Mouse (Mus musculus) layer of hippocampus, adult 9-11 months (tissue): ENCODE measurements around the gene Cmah.
"Not testable (repeated sequence)": the region's sequence is repeated elsewhere in the genome, so short reads cannot be mapped to it uniquely, and the experiment has no call there.

Experiments used
- DNase-seq: peaks from one replicate; pipeline ENCODE4 v3.0.0; 2022

The Cmah gene

DNA sequence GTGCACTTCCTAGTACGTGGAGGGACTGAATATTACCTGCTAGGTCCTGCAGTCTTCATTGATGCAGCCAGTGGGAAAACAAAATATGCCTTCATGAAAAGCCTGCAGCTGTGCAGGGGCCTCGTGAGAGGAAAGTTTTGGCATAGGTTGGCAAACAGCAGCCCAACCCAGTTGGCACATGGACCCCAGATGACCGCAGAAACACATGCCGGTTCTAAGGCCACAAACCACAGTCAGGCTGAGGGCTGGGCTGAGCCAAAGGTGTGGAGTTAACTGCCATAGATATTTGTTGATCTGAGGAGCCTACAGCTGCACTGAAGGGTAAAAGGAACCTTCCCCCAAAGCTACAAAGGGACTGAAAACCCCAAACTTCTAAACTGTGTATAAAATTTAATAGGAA, 14.9 kb downstream of the Cmah start:
- no peak for DNase-seq

- no peak for DNase-seq
Measured at GRCm38 (mm10) chr13:24353004-24353403, 25.8 kb downstream of the Cmah start.

DNA sequence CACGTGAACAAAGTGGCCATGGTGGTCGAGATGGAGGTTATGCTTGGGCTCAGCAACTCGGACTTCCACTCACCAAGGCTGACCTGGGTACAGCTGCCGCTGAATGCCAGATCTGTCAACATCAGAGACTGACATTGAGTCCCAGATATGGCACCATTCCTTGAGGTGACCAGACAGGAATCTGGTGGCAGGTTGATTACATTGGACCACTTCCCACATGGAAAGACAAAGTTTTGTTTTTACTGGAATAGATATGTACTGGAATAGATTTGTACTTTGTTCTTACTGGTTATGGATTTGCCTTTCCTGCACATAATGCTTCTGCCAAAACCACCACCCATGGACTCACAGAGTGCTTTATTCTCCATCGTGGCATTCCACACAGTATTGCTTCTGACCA, 27.5 kb downstream of the Cmah start:
- DNase-seq, result no peak

GRCm38 (mm10) chr13:24359181-24359580, 32.0 kb downstream of the Cmah start:
- DNase-seq, result no peak

DNA sequence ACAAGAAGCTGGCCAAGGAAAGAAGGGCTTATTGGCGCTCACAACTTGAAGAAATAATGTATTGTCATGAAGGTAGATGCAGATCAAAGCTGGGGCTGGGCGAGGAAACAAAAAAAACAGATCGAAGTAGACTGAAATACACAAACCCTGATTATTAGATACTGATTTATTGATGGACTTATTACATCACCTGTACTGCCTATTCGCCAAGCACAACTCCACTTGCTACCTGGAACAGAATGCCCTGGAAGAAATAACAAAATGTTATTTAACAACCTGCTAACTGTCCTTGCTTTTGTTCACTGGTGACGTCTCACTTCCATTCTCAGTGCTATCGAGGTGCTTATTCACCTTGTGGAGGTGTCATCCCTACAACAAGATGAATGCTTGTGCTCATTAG, 38.0 kb downstream of the Cmah start:
- DNase-seq, result no peak

DNA sequence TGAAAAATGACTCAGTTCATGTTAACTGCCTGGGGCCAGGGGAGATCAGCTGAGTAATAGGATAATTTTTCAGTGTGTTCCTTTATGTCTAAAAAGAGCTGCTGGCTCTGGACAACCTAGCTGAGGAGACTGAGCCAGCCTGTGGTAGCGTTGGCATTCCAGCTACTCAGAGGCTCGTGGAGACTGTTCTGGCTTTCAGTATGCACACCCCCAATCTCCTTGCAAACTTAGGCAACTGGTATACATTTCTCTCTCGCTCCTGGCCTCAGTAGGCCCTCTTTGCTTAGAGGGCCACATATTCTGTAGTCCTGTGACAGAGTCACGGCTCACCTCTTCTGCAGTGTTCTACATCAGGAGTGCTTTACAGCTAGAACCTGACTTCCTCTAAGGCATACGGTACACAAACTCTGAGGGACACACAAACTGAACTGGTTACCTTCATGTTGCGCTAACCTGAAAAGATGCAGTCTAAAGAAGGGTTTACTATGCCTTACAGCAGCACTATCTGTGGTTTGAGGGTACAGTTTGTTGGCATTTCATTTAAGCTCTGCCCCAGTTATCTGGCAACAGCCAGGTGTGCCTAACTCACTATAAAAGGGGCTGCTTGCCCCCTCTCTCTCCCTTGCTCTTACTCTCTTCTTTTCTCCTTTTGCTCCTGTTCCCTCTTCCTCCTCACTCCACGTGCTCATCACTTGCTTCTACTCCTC, 45.8 kb downstream of the Cmah start:
- DNase-seq, result no peak

DNA sequence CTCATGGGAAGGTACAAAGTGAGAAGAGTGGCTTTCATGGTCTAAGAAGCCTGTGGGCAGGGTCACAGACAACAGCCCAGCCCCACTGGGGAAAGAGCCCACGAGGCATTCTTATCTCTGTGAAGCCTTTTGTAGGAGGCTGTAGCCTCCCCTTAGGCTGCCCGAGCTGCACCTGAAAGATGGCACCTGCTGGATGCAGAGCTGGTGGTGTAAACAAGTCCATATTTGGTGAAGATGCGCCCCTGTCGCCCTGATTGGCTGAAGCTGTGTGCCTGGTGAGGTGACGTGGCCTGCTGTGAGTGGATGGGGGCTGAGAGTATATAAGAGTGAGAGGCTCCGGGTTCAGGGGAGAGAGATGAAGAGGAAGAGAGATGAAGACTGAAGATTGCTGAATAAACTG, 47.4 kb downstream of the Cmah start:
- DNase-seq, result not testable (repeated sequence)

DNA sequence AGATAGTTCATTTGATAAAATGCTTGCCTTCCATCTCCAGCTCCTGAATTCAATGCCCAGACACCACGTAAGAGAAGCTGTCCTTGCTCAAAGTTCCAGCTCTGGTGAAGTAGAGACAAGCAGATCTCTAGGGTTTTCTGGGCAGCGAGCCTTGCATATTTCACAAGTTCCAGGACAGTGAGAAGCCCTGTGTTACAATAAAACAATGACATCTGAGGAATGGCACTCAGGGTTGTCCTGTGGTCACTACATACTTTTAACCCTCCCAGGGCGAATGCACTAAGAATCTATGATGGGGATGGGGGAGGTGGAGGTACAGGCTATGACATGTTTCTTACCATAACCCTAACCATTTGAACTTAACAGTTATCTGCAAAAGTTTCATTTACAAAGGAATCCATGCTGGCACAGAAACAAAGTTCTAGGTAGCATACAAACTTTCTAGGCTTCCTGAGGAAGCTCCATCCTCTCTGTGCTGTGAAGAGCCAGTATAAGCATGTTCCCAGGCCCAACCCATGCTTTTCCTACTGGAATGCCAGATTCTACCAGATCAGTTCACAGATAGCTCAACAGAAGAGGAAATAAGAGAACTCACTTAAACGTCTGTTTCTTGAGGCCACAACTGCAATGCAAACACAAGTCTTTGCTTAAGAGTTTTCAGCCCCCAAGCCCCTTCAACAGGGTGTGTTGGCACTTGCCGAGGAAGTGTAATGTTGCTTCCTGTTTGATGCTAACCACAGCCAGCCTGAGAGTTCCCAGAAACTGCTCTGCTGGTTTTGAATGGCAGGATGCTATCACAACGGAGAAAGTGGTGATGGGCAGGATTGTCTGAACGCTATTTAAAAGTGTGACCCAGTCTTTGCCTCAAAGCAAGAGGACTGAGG, 48.4 kb downstream of the Cmah start:
- DNase-seq, result no peak

DNA sequence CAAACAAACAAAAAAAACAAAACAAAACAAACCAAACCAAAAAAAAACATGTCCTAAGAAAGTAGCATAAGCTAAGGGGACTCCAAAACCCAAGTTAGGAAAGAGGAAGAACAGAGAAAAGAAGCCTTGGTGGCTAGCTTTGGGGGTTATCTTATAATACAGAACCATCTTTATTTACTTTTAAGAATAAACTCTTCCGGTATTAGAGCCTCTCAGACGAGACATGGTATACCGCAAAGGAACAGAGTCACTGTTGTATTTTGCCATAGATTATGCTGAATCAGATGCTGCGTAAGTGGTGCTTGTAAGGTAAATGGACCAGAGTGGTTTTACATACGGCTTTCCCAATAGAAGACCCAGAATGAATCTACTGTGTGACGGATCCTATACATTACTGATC, 53.5 kb downstream of the Cmah start:
- DNase-seq, result no peak

DNA sequence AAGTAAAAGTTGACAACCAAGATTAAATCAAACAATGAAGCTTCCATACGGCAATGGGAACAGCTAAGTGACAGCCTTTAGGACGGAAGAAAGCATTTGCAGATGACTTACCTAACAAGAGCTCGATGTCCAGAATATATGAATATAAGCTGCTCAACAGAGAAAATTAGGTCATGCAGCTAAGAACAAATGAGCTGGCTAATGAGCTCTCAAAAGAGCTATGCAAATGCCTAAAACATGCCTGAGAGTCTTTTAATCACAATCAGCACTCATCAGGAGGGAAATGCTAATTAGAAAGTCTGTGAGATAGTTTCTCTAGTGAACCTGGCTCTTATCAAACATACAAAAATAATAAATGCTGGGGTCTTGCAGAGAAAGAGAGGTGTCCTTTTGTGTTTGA, 56.7 kb downstream of the Cmah start:
- DNase-seq, result no peak

GRCm38 (mm10) chr13:24391892-24392291, 64.7 kb downstream of the Cmah start:
- DNase-seq, result no peak

- DNase-seq, result no peak
Measured at GRCm38 (mm10) chr13:24392655-24393054, 65.5 kb downstream of the Cmah start.

- no peak for DNase-seq
Measured at GRCm38 (mm10) chr13:24393055-24393454, 65.9 kb downstream of the Cmah start.

DNA sequence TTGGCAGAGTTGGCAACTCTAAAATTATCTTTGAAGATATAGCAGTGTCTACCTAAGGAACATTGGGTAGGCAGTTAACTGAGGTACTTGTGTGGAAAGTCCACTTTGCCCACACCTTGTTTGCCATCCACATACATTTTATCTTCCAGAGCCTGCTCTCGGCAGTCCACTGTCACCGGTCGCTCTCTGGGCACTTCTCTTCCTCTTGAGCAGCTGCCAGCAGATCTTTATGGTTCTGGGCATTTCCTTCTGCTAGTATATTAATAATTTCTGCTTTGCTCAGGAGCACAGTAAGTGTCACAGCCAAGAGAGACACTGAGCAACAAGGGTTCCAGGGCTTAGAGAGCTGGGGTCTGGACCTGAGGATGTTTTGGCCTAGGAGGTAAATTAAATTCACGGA, 68.6 kb downstream of the Cmah start:
- no peak for DNase-seq

DNA sequence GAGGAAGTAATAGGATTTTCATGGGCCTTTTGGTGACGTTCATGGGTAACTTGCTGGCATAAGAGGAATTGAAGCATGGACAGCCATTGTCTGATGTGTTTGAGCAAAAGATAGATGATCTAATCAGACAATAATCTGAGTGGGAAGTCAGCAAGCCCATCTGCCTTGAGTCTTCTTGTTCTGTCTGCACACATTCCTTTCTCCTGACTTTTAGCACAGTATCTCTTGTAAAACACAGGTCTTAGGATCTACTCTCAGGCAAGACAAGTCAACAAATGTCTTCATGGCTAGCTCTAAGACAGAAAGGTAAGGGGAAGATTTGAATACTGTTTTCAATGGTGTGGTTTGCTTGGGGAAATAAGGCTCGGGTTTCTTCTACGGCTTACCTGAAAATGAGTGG, 70.0 kb downstream of the Cmah start:
- DNase-seq, result no peak

DNA sequence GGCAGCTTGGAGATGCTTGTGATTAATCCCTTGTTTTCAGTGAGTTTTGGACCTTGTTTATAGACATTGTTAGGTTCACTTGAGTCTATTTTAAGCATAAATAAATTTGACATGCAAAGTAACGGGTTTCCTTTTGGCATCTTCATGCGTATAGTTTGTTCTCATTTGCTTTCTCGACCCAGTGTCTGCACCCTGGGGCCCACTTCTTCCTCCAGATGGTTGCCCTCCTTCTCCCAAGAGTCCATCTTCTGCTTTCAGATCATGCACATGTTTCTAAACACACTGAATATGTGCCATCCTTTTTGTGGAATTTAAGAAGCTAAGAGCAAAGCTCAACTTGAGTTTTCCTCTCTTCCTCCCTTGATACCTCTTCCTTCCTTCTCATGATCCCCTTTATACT, 71.3 kb downstream of the Cmah start:
- DNase-seq, result no peak

- not testable (repeated sequence) for DNase-seq
Measured at GRCm38 (mm10) chr13:24401821-24402220, 74.6 kb downstream of the Cmah start.

DNA sequence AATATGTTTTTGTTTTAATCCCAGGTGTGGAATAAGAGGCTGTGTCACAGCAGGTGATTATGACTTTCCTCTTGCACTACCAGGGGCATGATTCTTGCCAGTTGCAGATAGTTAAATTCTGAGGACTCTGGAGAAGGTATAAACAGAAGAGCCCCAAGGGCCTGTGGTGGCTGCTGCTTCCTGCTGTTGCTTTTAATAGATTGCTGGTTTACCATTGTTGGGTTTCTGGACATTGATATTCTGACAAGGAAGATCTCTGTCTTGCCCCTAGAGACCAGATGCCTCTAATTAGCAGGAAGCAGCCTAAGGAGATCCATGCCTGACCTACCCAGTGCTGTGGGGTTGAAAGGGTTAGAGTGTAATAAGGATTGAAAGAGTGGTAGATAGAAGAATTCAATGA, 75.8 kb downstream of the Cmah start:
- DNase-seq, result no peak

- no peak for DNase-seq
Measured at GRCm38 (mm10) chr13:24406847-24407246, 79.6 kb downstream of the Cmah start.

DNA sequence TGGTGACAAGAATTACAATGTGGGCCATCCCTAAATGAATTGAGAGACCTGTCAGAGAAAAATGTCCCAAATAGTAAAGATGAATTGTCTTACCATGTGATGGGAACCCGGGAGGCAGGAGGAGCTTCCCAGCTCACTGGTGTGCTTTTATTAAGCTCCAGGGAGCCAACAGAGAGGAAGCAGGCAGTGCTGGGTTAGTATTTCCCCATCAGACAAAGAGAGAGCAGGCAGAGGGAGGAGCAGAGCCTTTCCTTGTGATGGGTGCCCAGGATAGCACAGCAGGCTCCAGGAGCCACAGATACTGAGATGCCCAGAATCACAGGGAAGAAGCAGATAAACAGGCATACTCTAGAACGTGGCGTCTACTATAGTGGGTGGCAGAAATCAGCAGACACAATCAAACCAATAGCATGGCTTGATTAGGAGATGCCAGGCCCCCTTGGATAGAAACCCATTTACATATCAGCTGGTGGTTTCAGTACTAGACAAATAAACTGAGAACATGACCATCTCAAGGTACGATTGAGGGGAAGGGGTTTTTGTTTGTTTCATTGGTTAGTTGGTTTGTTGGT, 87.5 kb downstream of the Cmah start:
- no peak for DNase-seq

DNA sequence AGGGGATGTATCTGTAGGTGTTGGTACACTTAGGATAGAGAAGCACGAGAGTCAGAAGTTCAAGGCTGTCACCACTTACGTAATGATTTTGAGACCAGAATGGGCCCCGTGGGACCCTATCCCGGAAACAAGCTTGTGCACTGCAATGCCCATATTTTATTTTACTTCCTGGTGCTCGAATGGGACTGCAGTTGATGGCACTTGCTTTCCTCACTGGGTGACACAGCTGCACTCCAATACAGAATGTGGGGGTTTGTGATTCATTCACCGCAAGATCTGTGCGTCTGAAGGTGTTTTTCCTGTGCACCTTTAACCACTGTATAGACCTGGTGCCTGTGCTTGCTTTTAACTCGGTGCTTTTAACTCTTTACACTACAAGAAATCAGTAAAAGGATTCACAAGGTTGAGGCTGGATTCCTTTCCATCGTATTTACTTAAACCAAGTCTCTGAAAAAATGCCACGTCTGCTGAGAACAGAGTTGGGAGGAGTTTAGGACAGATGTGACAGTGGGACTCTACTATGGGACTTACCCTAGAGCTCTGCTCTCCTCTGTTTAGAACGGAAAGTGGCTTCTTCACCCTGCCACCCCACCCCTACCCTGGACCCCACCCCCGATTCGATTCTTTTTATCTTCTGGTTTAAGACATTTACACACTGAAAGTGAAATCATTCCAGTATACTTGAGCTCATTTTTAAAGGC, 88.5 kb downstream of the Cmah start:
- DNase-seq, result no peak

DNA sequence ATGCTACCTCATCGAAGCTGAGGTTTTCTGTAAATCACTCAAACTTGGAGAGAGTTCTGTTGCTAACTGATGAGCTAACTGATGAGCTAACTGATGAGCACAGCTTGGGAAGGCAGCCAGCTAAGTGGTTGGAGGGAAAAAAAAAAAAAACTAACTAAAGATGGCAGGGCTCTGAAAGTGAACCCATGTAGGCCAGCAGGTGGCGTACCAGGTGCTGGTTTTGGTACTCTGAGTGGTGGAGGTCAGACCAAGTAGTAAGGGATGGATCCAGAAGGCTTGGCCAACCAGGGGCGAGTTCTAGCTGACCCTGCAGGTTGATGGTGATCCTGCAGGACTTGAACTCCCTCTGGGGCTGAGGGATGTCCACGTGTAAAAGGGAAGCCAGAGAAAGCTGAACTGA, 89.2 kb downstream of the Cmah start:
- DNase-seq, result no peak

GRCm38 (mm10) chr13:24418024-24418423, 90.8 kb downstream of the Cmah start:
- no peak for DNase-seq
